Mouse (Mus musculus): ENCODE data around the gene Cttn. TPM values are rescaled to one million over a fixed set of nuclear protein-coding genes. Genes with fewer than 3 reads are reported as not detected.
A peak's percentile ranks its signal among the peaks of the same experiment; 100 is the strongest.

Gene Cttn
- polyA plus RNA-seq, 1 experiment from 2014 or later = 123 TPM

DNA sequence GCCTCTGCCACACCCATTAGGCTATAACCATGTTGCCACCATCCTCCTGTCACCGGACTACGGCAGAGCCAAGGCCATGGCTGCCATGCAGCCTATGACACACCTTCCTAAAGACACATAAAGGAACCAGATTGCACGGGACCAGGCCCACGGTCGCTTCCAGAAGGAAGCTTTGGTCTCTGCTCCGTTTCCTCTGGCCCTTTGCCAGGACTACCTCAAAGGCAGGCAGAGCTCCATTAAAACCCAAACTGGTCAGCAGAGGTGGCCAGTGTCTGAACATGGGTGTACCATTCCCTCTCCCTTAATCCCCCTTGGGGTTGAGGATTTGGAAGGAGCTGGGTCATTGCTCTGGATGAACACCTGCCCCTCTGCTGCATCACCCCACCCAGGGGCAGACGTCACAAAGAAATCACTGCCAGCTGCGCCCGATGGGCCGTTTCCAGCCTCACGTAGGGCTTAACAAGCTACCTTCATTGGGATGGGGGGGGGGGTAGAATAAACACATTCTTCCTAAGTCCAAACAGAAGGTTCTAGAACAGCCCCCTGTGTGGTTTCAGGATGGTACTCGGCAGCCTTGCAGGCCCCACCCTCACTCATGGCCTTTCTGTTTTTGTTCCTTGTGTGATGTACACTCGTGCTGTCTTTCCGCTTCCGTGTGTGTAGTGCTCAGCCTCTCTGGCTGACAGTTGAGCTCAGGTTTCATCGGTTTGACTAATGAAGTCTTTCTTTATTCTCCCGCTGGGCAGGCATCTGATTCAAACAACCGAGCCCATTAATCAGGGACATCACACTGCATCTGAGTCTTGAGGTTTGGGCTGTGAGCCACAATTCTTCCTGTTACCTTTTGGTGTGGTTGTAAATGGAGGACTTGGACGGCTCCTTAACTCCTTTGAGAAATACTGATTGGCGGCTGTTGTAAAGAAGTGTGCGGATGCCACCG is 58.6 kb downstream of the Cttn start:
- Histone ChIP-seq H3K4me1 (replicated peaks; ENCODE audit: control insufficient read depth, insufficient read depth, low read length) (no peaks in the 10 kb centered on the region), H3K4me3 (ENCODE audit: low read depth, low read length) (no peak overlapping the region), H3K27me3 (replicated peaks; ENCODE audit: control insufficient read depth, insufficient read depth, low read length) (no peaks in the 10 kb centered on the region), H3K9ac (ENCODE audit: low read depth, low read length) (no peak overlapping the region), H3K4me2 (replicated peaks; ENCODE audit: low read depth) (no peak overlapping the region), H3K27ac (ENCODE audit: low read depth, low read length) (no peak overlapping the region), H3K9me3 (ENCODE audit: control insufficient read depth) (no peaks in the 10 kb centered on the region), H3K36me3 (ENCODE audit: control insufficient read depth, insufficient read depth) (no peaks in the 10 kb centered on the region; the same call in 1 of the 2 replicates)
- TF ChIP-seq CTCF (IDR thresholded peaks at IDR 0.05; ENCODE audit: low read depth) = no peak
- no peak for ATAC-seq
- 63% methylated on average over 22 of the region's 22 CpGs for WGBS

- Histone ChIP-seq H3K36me3 (ENCODE audit: control insufficient read depth, insufficient read depth) (no peaks in the 10 kb centered on the region; the same call in 1 of the 2 replicates), H3K9ac (ENCODE audit: low read depth, low read length) (no peak overlapping the region), H3K4me1 (replicated peaks; ENCODE audit: control insufficient read depth, insufficient read depth, low read length) (no peaks in the 10 kb centered on the region), H3K27me3 (replicated peaks; ENCODE audit: control insufficient read depth, insufficient read depth, low read length) (no peaks in the 10 kb centered on the region), H3K4me2 (replicated peaks; ENCODE audit: low read depth) (no peak overlapping the region), H3K27ac (ENCODE audit: low read depth, low read length) (no peak overlapping the region), H3K4me3 (ENCODE audit: low read depth, low read length) (no peak overlapping the region), H3K9me3 (ENCODE audit: control insufficient read depth) (no peaks in the 10 kb centered on the region)
- no peak for ATAC-seq
- 78% methylated on average over 18 of the region's 18 CpGs for WGBS
- no peak for TF ChIP-seq CTCF (IDR thresholded peaks at IDR 0.05; ENCODE audit: low read depth)
These were observed 61.1 kb downstream of the Cttn start for GRCm38 (mm10) chr7:144409682-144410081.

GRCm38 (mm10) chr7:144408464-144409000 is 62.3 kb downstream of the Cttn start:
- Histone ChIP-seq H3K9me3 (ENCODE audit: control insufficient read depth) (no peaks in the 10 kb centered on the region), H3K4me3 (ENCODE audit: low read depth, low read length) (no peak overlapping the region), H3K4me2 (replicated peaks; ENCODE audit: low read depth) (no peak overlapping the region), H3K4me1 (replicated peaks; ENCODE audit: control insufficient read depth, insufficient read depth, low read length) (no peaks in the 10 kb centered on the region), H3K27ac (ENCODE audit: low read depth, low read length) (no peak overlapping the region), H3K27me3 (replicated peaks; ENCODE audit: control insufficient read depth, insufficient read depth, low read length) (no peaks in the 10 kb centered on the region), H3K36me3 (ENCODE audit: control insufficient read depth, insufficient read depth) (no peaks in the 10 kb centered on the region; the same call in 1 of the 2 replicates), H3K9ac (ENCODE audit: low read depth, low read length) (no peak overlapping the region)
- no peak for TF ChIP-seq CTCF (IDR thresholded peaks at IDR 0.05; ENCODE audit: low read depth)
- ATAC-seq = no peak
- 89% methylated on average over 2 of the region's 2 CpGs for WGBS

DNA sequence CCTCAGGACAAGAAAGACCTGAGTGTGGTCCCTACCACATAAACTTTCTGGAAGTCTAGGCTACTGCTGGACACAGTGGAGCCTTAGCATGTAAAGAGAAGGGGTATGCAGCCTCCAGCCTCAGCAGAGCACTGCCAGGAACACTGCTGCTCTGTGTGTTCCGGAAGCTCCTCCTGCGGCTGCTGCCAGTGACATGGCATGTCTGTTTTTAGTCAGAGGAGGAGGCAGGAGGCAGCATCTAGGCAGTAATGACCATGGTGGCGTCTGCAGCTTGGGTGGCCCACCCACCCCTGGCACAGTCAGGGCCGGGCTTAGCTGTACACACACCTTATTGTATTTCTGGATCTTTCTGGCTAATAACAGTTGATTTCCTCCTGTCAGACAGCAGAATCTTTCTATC is 63.1 kb downstream of the Cttn start:
- no peak for ATAC-seq
- no peaks in the 10 kb centered on the region; the same call in 1 of the 2 replicates for H3K36me3 ChIP-seq (ENCODE audit: control insufficient read depth, insufficient read depth)
- no peak overlapping the region for H3K9ac ChIP-seq (ENCODE audit: low read depth, low read length)
- TF ChIP-seq CTCF (IDR thresholded peaks at IDR 0.05; ENCODE audit: low read depth) = no peak
- no peaks in the 10 kb centered on the region for H3K27me3 ChIP-seq (replicated peaks; ENCODE audit: control insufficient read depth, insufficient read depth, low read length)
- H3K4me2 ChIP-seq (replicated peaks; ENCODE audit: low read depth) = no peak overlapping the region
- H3K4me1 ChIP-seq (replicated peaks; ENCODE audit: control insufficient read depth, insufficient read depth, low read length) = no peaks in the 10 kb centered on the region
- H3K9me3 ChIP-seq (ENCODE audit: control insufficient read depth) = no peaks in the 10 kb centered on the region
- H3K27ac ChIP-seq (ENCODE audit: low read depth, low read length) = no peak overlapping the region
- H3K4me3 ChIP-seq (ENCODE audit: low read depth, low read length) = no peak overlapping the region
- WGBS = 56% methylated on average over 4 of the region's 4 CpGs

DNA sequence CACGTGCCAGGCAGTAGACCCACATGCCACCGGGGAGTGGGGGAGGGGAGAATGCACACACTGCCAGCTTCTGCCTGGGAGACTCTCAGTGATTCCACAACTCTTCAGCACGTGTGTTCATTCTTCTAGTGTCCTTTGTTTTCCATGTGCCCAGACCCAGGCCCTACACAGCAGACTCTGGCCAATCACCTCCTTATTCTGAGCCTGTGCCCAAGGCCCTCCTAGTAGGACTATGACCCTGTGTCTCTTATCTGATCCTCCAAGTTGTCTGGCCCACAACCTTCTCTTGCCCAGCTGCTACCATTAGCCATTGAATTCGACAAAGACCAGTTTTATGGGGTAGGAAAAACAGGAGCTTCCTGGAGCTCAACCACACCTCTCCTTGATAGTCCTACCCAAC is 68.3 kb downstream of the Cttn start:
- Histone ChIP-seq H3K9me3 (ENCODE audit: control insufficient read depth) (no peaks in the 10 kb centered on the region), H3K4me1 (replicated peaks; ENCODE audit: control insufficient read depth, insufficient read depth, low read length) (no peaks in the 10 kb centered on the region), H3K36me3 (ENCODE audit: control insufficient read depth, insufficient read depth) (no peaks in the 10 kb centered on the region; the same call in 1 of the 2 replicates), H3K4me2 (replicated peaks; ENCODE audit: low read depth) (no peak overlapping the region), H3K27ac (ENCODE audit: low read depth, low read length) (no peak overlapping the region), H3K9ac (ENCODE audit: low read depth, low read length) (no peak overlapping the region), H3K27me3 (replicated peaks; ENCODE audit: control insufficient read depth, insufficient read depth, low read length) (no peaks in the 10 kb centered on the region), H3K4me3 (ENCODE audit: low read depth, low read length) (no peak overlapping the region)
- no peak for TF ChIP-seq CTCF (IDR thresholded peaks at IDR 0.05; ENCODE audit: low read depth)
- 54% methylated on average over 4 of the region's 4 CpGs for WGBS
- peak; percentile 52; the same call in 1 of the 2 replicates for ATAC-seq

DNA sequence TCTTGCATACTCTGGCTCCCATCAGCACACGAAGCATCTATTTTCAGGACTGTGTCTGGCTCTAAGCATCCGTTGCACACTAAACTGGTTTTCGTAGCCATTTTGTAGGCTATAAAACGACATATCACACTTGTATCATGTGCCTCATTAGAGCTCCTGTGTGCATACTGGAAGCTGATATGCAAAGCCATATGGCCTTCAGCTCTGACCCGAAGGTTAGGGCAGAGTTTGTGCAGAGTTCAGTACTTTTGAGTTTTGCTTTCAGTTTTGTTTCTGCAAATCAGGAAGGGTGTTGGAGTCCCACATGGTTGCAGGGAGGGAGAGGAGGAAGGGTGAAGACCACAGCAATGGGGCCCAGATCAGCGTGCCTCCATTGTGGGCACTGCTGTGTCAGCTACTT is 79.1 kb downstream of the Cttn start:
- Histone ChIP-seq H3K4me2 (replicated peaks; ENCODE audit: low read depth) (no peak overlapping the region), H3K36me3 (ENCODE audit: control insufficient read depth, insufficient read depth) (no peaks in the 10 kb centered on the region), H3K4me3 (ENCODE audit: low read depth, low read length) (no peak overlapping the region), H3K27ac (ENCODE audit: low read depth, low read length) (no peak overlapping the region), H3K4me1 (replicated peaks; ENCODE audit: control insufficient read depth, insufficient read depth, low read length) (no peaks in the 10 kb centered on the region), H3K9me3 (ENCODE audit: control insufficient read depth) (no peaks in the 10 kb centered on the region), H3K9ac (ENCODE audit: low read depth, low read length) (no peak overlapping the region), H3K27me3 (replicated peaks; ENCODE audit: control insufficient read depth, insufficient read depth, low read length) (no peaks in the 10 kb centered on the region)
- TF ChIP-seq CTCF (IDR thresholded peaks at IDR 0.05; ENCODE audit: low read depth) = no peak
- 57% methylated on average over 6 of the region's 6 CpGs for WGBS
- peak; percentile 66 for ATAC-seq

Data from intestine, postnatal 0 days (tissue).